Mouse (Mus musculus) kidney, adult 2 months (tissue): ENCODE results near the gene Cd300c2. TPM values are rescaled to one million over a fixed set of nuclear protein-coding genes. Genes with fewer than 3 reads are reported as not detected.

Source experiments
- DNase-seq: peaks from one replicate; pipeline ENCODE4 v3.0.0; 2021
- H3K27ac ChIP-seq: fragments of 200-500 bp; 2 replicates; pipeline ENCODE4 v1.5.1; 2012; ENCODE audit warnings: low read depth, low read length, control low read depth, inconsistent platforms; ENCODE audit not compliant: insufficient read depth
- H3K27me3 ChIP-seq: fragments of 200-500 bp; replicated peaks from 2 replicates; pipeline ENCODE4 v1.6.1; 2012; ENCODE audit warnings: mild to moderate bottlenecking, moderate library complexity, low read length, inconsistent platforms; ENCODE audit not compliant: control insufficient read depth, insufficient read depth
- H3K36me3 ChIP-seq: fragments of 200-500 bp; 2 replicates; pipeline ENCODE4 v1.6.1; 2012; ENCODE audit warnings: mild to moderate bottlenecking, moderate library complexity, low read length, inconsistent platforms; ENCODE audit not compliant: control insufficient read depth, insufficient read depth
- H3K4me1 ChIP-seq: fragments of 200-500 bp; 2 replicates; pipeline ENCODE4 v1.6.1; 2011; ENCODE audit warnings: low read length; ENCODE audit not compliant: control insufficient read depth, insufficient read depth
- H3K4me3 ChIP-seq: fragments of 200-500 bp; 2 replicates; pipeline ENCODE4 v1.5.1; 2011; ENCODE audit warnings: mild to moderate bottlenecking, low read depth, low read length, control low read depth; ENCODE audit not compliant: insufficient read depth
- CTCF ChIP-seq: fragments of 200-500 bp; conservative IDR thresholded peaks from 2 replicates; pipeline ENCODE4 v1.5.1; 2011; ENCODE audit warnings: low read depth, mild to moderate bottlenecking, control low read depth, low read length, moderate library complexity, mixed read lengths; ENCODE audit not compliant: insufficient read depth, insufficient read length
- POLR2A ChIP-seq: fragments of 200-500 bp; IDR thresholded peaks from one replicate; pipeline ENCODE4 v1.6.1; 2011; ENCODE audit warnings: low read depth, low read length, control low read depth
- WGBS: fragments of 180-500 bp; shearing (Covaris S2); methylation state at CpG from one replicate; pipeline ENCODE4 v1.1.7; 2018; 5-methylcytosine and 5-hydroxymethylcytosine counted together
- polyA plus RNA-seq: library from polyadenylated mRNA; depleted of rRNA; stranded (reverse); fragments of >200 nt; gene quantifications from 2 replicates; pipeline ENCODE4 v1.2.3, GENCODE M21; 2012; rRNA removed

Gene Cd300c2
- polyA plus RNA-seq, 1 experiment, result 3.9 TPM

DNA sequence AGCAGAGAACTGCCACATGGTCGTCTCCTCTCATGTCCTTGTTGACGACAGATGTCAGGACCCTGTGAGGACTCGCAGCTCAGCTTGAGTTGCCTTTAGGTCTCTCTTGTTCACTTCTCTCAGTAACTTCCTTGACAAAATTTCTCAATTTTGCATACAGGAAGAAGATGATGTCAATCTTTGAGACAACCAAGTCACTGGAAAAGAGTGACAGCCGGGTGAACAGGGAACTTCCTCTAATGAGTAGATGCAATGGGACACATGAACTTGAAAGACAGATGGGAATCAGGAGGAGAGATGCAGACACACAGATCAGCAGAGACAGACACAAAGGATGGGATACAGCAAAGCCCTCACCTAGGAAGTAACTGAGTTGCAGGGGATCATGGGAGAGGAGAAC, 11.9 kb downstream of the Cd300c2 start, which contains the start of gene Cd300ld:
Gene Cd300ld, minus strand, starts transcription at position 130 of the 400 bp plus-strand sequence.
- no peak within 1 kb of the TSS for H3K4me3 ChIP-seq
- TF ChIP-seq CTCF (no peak), POLR2A (no peak)
- no peak for DNase-seq
- no peaks in the 10 kb centered on the region for H3K36me3 ChIP-seq
- no peaks in the 10 kb centered on the region for H3K27me3 ChIP-seq
- no peak within 1 kb of the TSS for H3K27ac ChIP-seq
- no peaks in the 10 kb centered on the region for H3K4me1 ChIP-seq
- WGBS, result 71% methylated on average over 4 of the region's 4 CpGs

DNA sequence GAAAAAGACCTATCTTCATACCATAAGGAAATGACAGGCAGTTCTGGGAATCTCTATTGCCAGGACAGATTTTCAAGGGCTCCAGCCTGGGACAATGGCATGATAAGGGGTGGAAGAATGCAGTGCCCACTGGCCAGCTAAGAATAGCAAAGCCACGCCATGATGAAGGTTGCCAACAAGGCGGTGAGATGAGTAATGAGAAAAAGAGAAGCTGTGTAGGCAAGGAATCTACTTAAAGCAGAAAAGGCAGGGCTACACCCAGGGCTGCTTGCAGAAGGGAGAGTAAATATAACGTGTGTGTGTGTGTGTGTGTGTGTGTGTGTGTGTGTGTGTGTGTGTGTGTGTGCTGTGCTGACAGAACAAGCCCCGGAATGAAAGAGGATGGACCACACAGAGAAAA, 19.8 kb downstream of the Cd300c2 start:
- no peak overlapping the region for H3K4me3 ChIP-seq
- DNase-seq, result no peak
- WGBS, result 77% methylated on average over 4 of the region's 4 CpGs

DNA sequence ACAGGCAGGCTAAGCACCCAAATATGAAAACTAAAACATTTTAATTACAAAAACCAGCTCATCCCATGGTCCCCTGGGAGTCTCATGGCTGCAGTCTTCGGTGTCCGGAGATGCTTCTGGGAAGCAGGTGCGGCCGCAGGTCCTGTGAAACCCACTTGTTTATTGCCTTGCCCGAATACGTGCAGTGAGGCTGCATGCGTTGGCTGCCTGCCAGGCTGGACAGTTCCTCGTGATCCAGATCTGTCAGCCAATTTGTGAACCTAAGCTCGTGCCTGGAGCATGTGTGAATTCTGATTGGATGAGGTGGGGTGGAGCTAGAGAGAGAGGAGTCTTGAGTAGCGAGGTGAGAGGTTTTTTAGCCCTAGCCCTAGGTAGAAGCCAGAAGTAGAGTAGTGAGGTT, 29.0 kb downstream of the Cd300c2 start:
- H3K4me1 ChIP-seq, result no peaks in the 10 kb centered on the region
- 76% methylated on average over 10 of the region's 10 CpGs for WGBS

More for the DNA sequence above, 19.8 kb downstream of the Cd300c2 start:
- Histone ChIP-seq H3K4me1 (no peaks in the 10 kb centered on the region), H3K27me3 (no peaks in the 10 kb centered on the region), H3K27ac (no peak overlapping the region), H3K36me3 (no peaks in the 10 kb centered on the region)
- TF ChIP-seq CTCF, result no peak
- no peak for TF ChIP-seq POLR2A

DNA sequence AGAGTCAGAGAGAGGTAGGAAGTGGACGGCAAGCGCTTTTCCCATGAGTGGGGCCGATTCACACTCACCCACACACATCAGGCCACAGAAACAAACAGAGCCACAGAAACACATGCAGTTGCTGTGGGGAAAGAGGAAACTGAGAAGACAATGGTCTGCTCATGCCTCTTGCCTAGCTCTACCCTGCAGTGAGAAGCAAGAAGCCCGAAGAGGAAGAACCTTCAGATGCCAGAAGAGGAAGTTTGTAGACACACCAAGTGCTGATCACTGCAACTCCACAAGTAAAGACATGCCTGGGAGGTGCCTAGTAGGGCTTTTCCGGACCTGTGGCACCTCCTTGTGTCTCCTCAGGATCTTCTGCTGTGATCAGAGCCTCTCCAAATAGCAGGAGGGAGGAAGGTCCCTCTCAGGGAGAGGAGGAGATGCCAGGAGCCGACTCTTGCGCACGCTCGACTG, 32.9 kb downstream of the Cd300c2 start, which contains the start of gene Cd300c:
Gene Cd300c, minus strand, starts transcription at position 406 of the 456 bp plus-strand sequence.
- no peaks in the 10 kb centered on the region; the same call in 1 of the 2 replicates for H3K27me3 ChIP-seq
- 60% methylated on average over 9 of the region's 9 CpGs for WGBS
- H3K27ac ChIP-seq, result no peak within 1 kb of the TSS
- TF ChIP-seq CTCF (no peak), POLR2A (no peak)
- no peaks in the 10 kb centered on the region for H3K36me3 ChIP-seq
- H3K4me3 ChIP-seq, result no peak within 1 kb of the TSS
- no peaks in the 10 kb centered on the region for H3K4me1 ChIP-seq
- DNase-seq, result peak; percentile 14

More for the DNA sequence above, 29.0 kb downstream of the Cd300c2 start:
- H3K4me3 ChIP-seq, result no peak overlapping the region
- no peak overlapping the region for H3K27ac ChIP-seq
- no peaks in the 10 kb centered on the region; the same call in 1 of the 2 replicates for H3K27me3 ChIP-seq
- DNase-seq, result no peak
- no peaks in the 10 kb centered on the region for H3K36me3 ChIP-seq
- TF ChIP-seq CTCF (no peak), POLR2A (no peak)

DNA sequence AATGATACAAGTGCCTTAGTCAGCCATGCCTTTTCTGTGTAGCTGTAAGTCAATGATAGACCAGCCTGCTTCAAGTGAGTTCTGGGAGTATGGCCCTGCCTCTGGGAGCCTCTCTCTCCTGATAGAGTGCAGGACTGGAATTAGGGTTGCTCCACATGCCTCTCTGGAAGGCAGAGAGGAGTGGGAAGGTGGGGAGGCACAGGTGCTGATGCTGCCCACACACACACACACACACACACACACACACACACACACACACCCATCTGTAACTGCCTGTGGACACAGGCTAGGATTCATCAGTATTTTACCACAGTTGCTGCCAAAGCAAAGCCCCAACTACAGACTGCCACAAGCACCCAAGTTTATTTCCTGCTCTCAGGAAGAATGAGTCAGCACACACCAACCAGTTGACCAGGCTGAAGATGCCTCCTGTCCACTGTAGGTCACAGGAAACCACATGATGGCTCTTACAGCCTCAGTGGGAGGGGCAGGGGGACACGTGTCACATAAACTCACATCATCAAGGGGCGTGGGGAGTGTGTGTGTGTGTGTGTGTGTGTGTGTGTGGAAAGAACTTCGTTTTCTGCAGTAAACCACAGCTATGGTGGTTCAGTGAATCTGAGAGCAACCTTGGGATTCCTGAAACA, 36.4 kb downstream of the Cd300c2 start:
- WGBS, result 29% methylated on average over 3 of the region's 3 CpGs
- no peak for DNase-seq
- TF ChIP-seq CTCF (no peak), POLR2A (no peak)
- H3K27me3 ChIP-seq, result no peaks in the 10 kb centered on the region
- H3K27ac ChIP-seq, result no peak overlapping the region
- no peaks in the 10 kb centered on the region for H3K36me3 ChIP-seq
- no peak overlapping the region for H3K4me3 ChIP-seq
- H3K4me1 ChIP-seq, result no peaks in the 10 kb centered on the region

DNA sequence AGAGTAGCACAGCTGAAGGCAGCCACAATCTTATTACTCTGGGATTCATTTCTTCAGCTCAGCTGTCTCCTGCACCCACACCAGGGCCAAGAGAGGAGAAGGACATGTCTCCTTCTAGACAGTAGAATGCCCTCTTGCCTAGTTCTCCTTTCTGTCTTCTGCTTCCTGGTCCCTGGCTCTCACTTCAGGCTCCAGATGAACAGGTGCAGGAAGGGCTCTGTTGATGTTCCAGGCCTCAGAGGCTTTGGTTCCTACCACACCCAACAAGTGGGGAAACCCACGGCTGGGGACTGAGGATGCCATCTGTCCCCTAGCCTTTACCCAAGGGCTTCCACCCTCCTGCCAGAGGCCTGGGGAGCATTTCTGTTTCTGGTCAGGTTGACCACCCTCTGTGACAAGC, 41.3 kb downstream of the Cd300c2 start:
- H3K27me3 ChIP-seq, result no peaks in the 10 kb centered on the region
- WGBS, result 80% methylated on average over 1 of the region's 1 CpGs
- no peak for DNase-seq
- no peaks in the 10 kb centered on the region for H3K4me1 ChIP-seq
- H3K27ac ChIP-seq, result no peak overlapping the region
- TF ChIP-seq POLR2A (no peak), CTCF (no peak)
- H3K36me3 ChIP-seq, result no peaks in the 10 kb centered on the region
- no peak overlapping the region for H3K4me3 ChIP-seq

Other genes starting within 250 kb of the Cd300c2 start
- 0.38 and 0.42 TPM in 2 replicates for gene Kif19a, start 236.5 kb downstream of the Cd300c2 start, polyA plus RNA-seq
- gene Btbd17, start 205.9 kb downstream of the Cd300c2 start, polyA plus RNA-seq, result 0.12 and 0.13 TPM in 2 replicates
- gene Gpr142, start 203.0 kb downstream of the Cd300c2 start, polyA plus RNA-seq, result not detected in 2 replicates
- 241 and 285 TPM in 2 replicates for gene Gprc5c, start 150.7 kb downstream of the Cd300c2 start, polyA plus RNA-seq
- gene Cd300a, start 111.8 kb downstream of the Cd300c2 start, polyA plus RNA-seq, result 0.61 and 0.91 TPM in 2 replicates
- gene Cd300lb, start 67.5 kb downstream of the Cd300c2 start, polyA plus RNA-seq, result 0.18 and 0.33 TPM in 2 replicates
- gene Cd300c, start 32.7 kb downstream of the Cd300c2 start, polyA plus RNA-seq, result 0.72 TPM in 1 of 2 replicates, not detected in the other
- 1.2 and 1.8 TPM in 2 replicates for gene Cd300ld, start 12.0 kb downstream of the Cd300c2 start, polyA plus RNA-seq
- 0.19 and 0.39 TPM in 2 replicates for gene Cd300ld2, start 14.3 kb upstream of the Cd300c2 start, polyA plus RNA-seq
- gene Cd300ld4, start 25.1 kb upstream of the Cd300c2 start, polyA plus RNA-seq, result 2.3 TPM in 1 of 2 replicates, not detected in the other
- 0.86 and 3.6 TPM in 2 replicates for gene Cd300ld5, start 35.9 kb upstream of the Cd300c2 start, polyA plus RNA-seq
- gene Cd300ld3, start 46.5 kb upstream of the Cd300c2 start, polyA plus RNA-seq, result 8.1 and 15.8 TPM in 2 replicates
- 0.12 and 0.13 TPM in 2 replicates for gene Cd300e, start 60.3 kb upstream of the Cd300c2 start, polyA plus RNA-seq
- 0.42 and 1.1 TPM in 2 replicates for gene Rab37, start 89.6 kb upstream of the Cd300c2 start, polyA plus RNA-seq
- gene Cd300lf, start 132.1 kb upstream of the Cd300c2 start, polyA plus RNA-seq, result 0.29 and 1.2 TPM in 2 replicates
- gene Slc9a3r1, start 161.5 kb upstream of the Cd300c2 start, polyA plus RNA-seq, result 229 and 239 TPM in 2 replicates
- gene Tmem104, start 185.6 kb upstream of the Cd300c2 start, polyA plus RNA-seq, result 13.0 and 14.8 TPM in 2 replicates
- 32.4 and 35.3 TPM in 2 replicates for gene Nat9, start 186.0 kb upstream of the Cd300c2 start, polyA plus RNA-seq